Mouse (Mus musculus) forebrain, embryonic 12.5 days (tissue): ENCODE results near the gene Slc37a4. TPM values are rescaled to one million over a fixed set of nuclear protein-coding genes. Genes with fewer than 3 reads are reported as not detected.
"Not testable (repeated sequence)": the region's sequence is repeated elsewhere in the genome, so short reads cannot be mapped to it uniquely, and the experiment has no call there.

Experiments used
- ATAC-seq: fragments of 200-750 bp; cut with Nextera tagmentation; 2 replicates; pipeline ENCODE4 v1.8.0; 2017; ENCODE audit warnings: moderate TSS enrichment; ENCODE audit not compliant: low FRiP score
- H3K27ac ChIP-seq: fragments of 300-500 bp; sonication (generic); 2 replicates; pipeline ENCODE4 v1.5.1; 2016; ENCODE audit warnings: mild to moderate bottlenecking
- H3K27me3 ChIP-seq: fragments of 300-500 bp; sonication (generic); 2 replicates; pipeline ENCODE4 v1.6.1; 2016; ENCODE audit warnings: mild to moderate bottlenecking
- H3K36me3 ChIP-seq: fragments of 300-500 bp; sonication (generic); replicated peaks from 2 replicates; pipeline ENCODE4 v1.6.1; 2016; ENCODE audit warnings: mild to moderate bottlenecking
- H3K4me1 ChIP-seq: fragments of 300-500 bp; sonication (generic); 2 replicates; pipeline ENCODE4 v1.6.1; 2016
- H3K4me2 ChIP-seq: fragments of 300-500 bp; sonication (generic); 2 replicates; pipeline ENCODE4 v1.6.1; 2016; ENCODE audit warnings: mild to moderate bottlenecking, moderate library complexity
- H3K4me3 ChIP-seq: fragments of 300-500 bp; sonication (generic); replicated peaks from 2 replicates; pipeline ENCODE4 v1.5.1; 2016; ENCODE audit warnings: mild to moderate bottlenecking
- H3K9ac ChIP-seq: fragments of 300-500 bp; sonication (generic); 2 replicates; pipeline ENCODE4 v1.6.1; 2016; ENCODE audit warnings: mild to moderate bottlenecking
- H3K9me3 ChIP-seq: fragments of 300-500 bp; sonication (generic); 2 replicates; pipeline ENCODE4 v1.6.1; 2016
- WGBS: fragments of 180-500 bp; shearing (Covaris S2); methylation state at CpG from one replicate; pipeline ENCODE4 v1.1.7; 2016; 5-methylcytosine and 5-hydroxymethylcytosine counted together
- microRNA-seq: library from miRNA; unstranded; fragments of <30 nt; microRNA quantifications from one replicate; pipeline ENCODE4, GENCODE M21; 2017
- polyA plus RNA-seq: library from polyadenylated mRNA; unstranded; fragments of >200 nt; fragmentation: Nextera tagmentation; extraction: Ambion mirVana; gene quantifications from 2 replicates; pipeline ENCODE4 v1.2.1, GENCODE M21; 2016

Slc37a4 gene
- polyA plus RNA-seq, 1 experiment from 2014 or later, result 23.6 TPM

- Histone ChIP-seq H3K9ac (peak within 1 kb of the TSS; percentile 79), H3K4me2 (peak within 1 kb of the TSS; percentile 79), H3K4me1 (peaks cover 11% of the 10 kb centered on the region), H3K9me3 (no peaks in the 10 kb centered on the region; the same call in 1 of the 2 replicates), H3K27me3 (no peaks in the 10 kb centered on the region), H3K36me3 (peaks cover 11% of the 10 kb centered on the region), H3K4me3 (peak within 1 kb of the TSS; percentile 87), H3K27ac (peak within 1 kb of the TSS; percentile 51)
- WGBS, result 82% methylated on average over 14 of the region's 14 CpGs
- ATAC-seq, result no peak
Measured at GRCm38 (mm10) chr9:44418519-44419385, 22.1 kb downstream of the Slc37a4 start, which contains the start of gene Ccdc84. Ccdc84 (minus strand) TSS chr9:44418569.

GRCm38 (mm10) chr9:44419730-44420129 is 23.1 kb downstream of the Slc37a4 start:
- H3K4me2 ChIP-seq, ATAC-seq, H3K9me3 ChIP-seq, H3K27ac ChIP-seq, H3K4me3 ChIP-seq, H3K9ac ChIP-seq, H3K27me3 ChIP-seq, H3K36me3 ChIP-seq: not testable (repeated sequence)
- WGBS, result 92% methylated on average over 9 of the region's 9 CpGs
- peaks cover 11% of the 10 kb centered on the region for H3K4me1 ChIP-seq

- 0 out of 2 replicates have a peak, but pooled peaks cover 4% of the 10 kb centered on the region for H3K36me3 ChIP-seq
- ATAC-seq, result no peak
- no peak overlapping the region for H3K4me2 ChIP-seq
- 80% methylated on average over 5 of the region's 5 CpGs for WGBS
- no peak overlapping the region for H3K27ac ChIP-seq
- H3K9me3 ChIP-seq, result no peaks in the 10 kb centered on the region; the same call in 1 of the 2 replicates
- no peaks in the 10 kb centered on the region for H3K27me3 ChIP-seq
- peaks cover 11% of the 10 kb centered on the region for H3K4me1 ChIP-seq
- H3K9ac ChIP-seq, result no peak overlapping the region
- H3K4me3 ChIP-seq, result no peak overlapping the region
Measured at GRCm38 (mm10) chr9:44420280-44420898, 23.7 kb downstream of the Slc37a4 start.

- Histone ChIP-seq H3K4me3 (no peak overlapping the region), H3K27me3 (no peaks in the 10 kb centered on the region), H3K9ac (no peak overlapping the region), H3K9me3 (no peaks in the 10 kb centered on the region; the same call in 1 of the 2 replicates), H3K27ac (no peak overlapping the region), H3K4me1 (0 out of 2 replicates have a peak, but pooled peaks cover under 1% of the 10 kb centered on the region), H3K4me2 (no peak overlapping the region), H3K36me3 (no peaks in the 10 kb centered on the region)
- ATAC-seq, result no peak
- WGBS, result 94% methylated on average over 4 of the region's 4 CpGs
Measured at GRCm38 (mm10) chr9:44423576-44423975, 26.9 kb downstream of the Slc37a4 start.

GRCm38 (mm10) chr9:44432577-44433185 is 36.0 kb downstream of the Slc37a4 start:
- H3K27ac ChIP-seq, result no peak overlapping the region
- no peak overlapping the region for H3K9ac ChIP-seq
- H3K36me3 ChIP-seq, result no peaks in the 10 kb centered on the region
- H3K9me3 ChIP-seq, result no peaks in the 10 kb centered on the region
- WGBS, result 57% methylated on average over 5 of the region's 5 CpGs
- no peak overlapping the region for H3K4me3 ChIP-seq
- H3K4me2 ChIP-seq, result no peak overlapping the region
- no peaks in the 10 kb centered on the region for H3K27me3 ChIP-seq
- peaks cover 10% of the 10 kb centered on the region; the same call in 1 of the 2 replicates for H3K4me1 ChIP-seq
- no peak for ATAC-seq

GRCm38 (mm10) chr9:44435747-44436146 is 39.1 kb downstream of the Slc37a4 start:
- H3K9me3 ChIP-seq, result no peaks in the 10 kb centered on the region
- H3K27me3 ChIP-seq, result no peaks in the 10 kb centered on the region
- WGBS, result 86% methylated on average over 6 of the region's 6 CpGs
- H3K4me3 ChIP-seq, result no peak overlapping the region
- no peak for ATAC-seq
- H3K4me1 ChIP-seq, result peaks cover 10% of the 10 kb centered on the region; the same call in 1 of the 2 replicates
- no peak overlapping the region for H3K4me2 ChIP-seq
- H3K36me3 ChIP-seq, result no peaks in the 10 kb centered on the region
- no peak overlapping the region for H3K27ac ChIP-seq
- H3K9ac ChIP-seq, result no peak overlapping the region

- Histone ChIP-seq H3K4me3 (no peak within 1 kb of the TSS), H3K9me3 (no peaks in the 10 kb centered on the region), H3K36me3 (no peaks in the 10 kb centered on the region), H3K27me3 (no peaks in the 10 kb centered on the region), H3K4me1 (no peaks in the 10 kb centered on the region), H3K4me2 (no peak within 1 kb of the TSS), H3K27ac (no peak within 1 kb of the TSS), H3K9ac (no peak within 1 kb of the TSS)
- 81% methylated on average over 19 of the region's 19 CpGs for WGBS
- ATAC-seq, result no peak
Measured at GRCm38 (mm10) chr9:44440961-44441360, 44.3 kb downstream of the Slc37a4 start, which contains the start of gene Foxr1. Foxr1 (minus strand) TSS chr9:44441136.

- H3K27me3 ChIP-seq, H3K9me3 ChIP-seq, H3K9ac ChIP-seq, H3K4me2 ChIP-seq, H3K36me3 ChIP-seq, H3K4me1 ChIP-seq, H3K27ac ChIP-seq, H3K4me3 ChIP-seq, ATAC-seq: not testable (repeated sequence)
- WGBS, result 79% methylated on average over 7 of the region's 7 CpGs
Measured at GRCm38 (mm10) chr9:44444402-44445025, 47.9 kb downstream of the Slc37a4 start.

GRCm38 (mm10) chr9:44450387-44450786 is 53.7 kb downstream of the Slc37a4 start:
- no peak overlapping the region for H3K27ac ChIP-seq
- peaks cover 27% of the 10 kb centered on the region; the same call in 1 of the 2 replicates for H3K27me3 ChIP-seq
- no peaks in the 10 kb centered on the region for H3K9me3 ChIP-seq
- no peak overlapping the region for H3K4me3 ChIP-seq
- no peak for ATAC-seq
- H3K36me3 ChIP-seq, result no peaks in the 10 kb centered on the region
- no peak overlapping the region for H3K4me2 ChIP-seq
- H3K9ac ChIP-seq, result no peak overlapping the region
- peaks cover 10% of the 10 kb centered on the region for H3K4me1 ChIP-seq

Small RNAs within 50 kb of the gene (microRNA-seq; reads per million reads assigned to microRNA genes)
- gene Mir7085, result not detected

Other genes starting within 250 kb of the Slc37a4 start
- gene Cbl, start 162.8 kb upstream of the Slc37a4 start, polyA plus RNA-seq, result 28.7 and 34.3 TPM in 2 replicates
- not detected in 2 replicates for gene Ccdc153, start 156.2 kb upstream of the Slc37a4 start, polyA plus RNA-seq
- gene Pdzd3, start 145.4 kb upstream of the Slc37a4 start, polyA plus RNA-seq, result 0.23 and 0.31 TPM in 2 replicates
- 4.6 and 5.2 TPM in 2 replicates for gene Nlrx1, start 128.3 kb upstream of the Slc37a4 start, polyA plus RNA-seq
- gene Abcg4, start 108.2 kb upstream of the Slc37a4 start, polyA plus RNA-seq, result 10.1 and 12.4 TPM in 2 replicates
- 34.6 and 35.5 TPM in 2 replicates for gene Hinfp, start 91.2 kb upstream of the Slc37a4 start, polyA plus RNA-seq
- gene C2cd2l, start 76.6 kb upstream of the Slc37a4 start, polyA plus RNA-seq, result 16.5 and 16.9 TPM in 2 replicates
- 38.9 and 39.3 TPM in 2 replicates for gene Dpagt1, start 70.8 kb upstream of the Slc37a4 start, polyA plus RNA-seq
- 477 and 482 TPM in 2 replicates for gene H2afx, start 62.2 kb upstream of the Slc37a4 start, polyA plus RNA-seq
- gene Hmbs, start 52.6 kb upstream of the Slc37a4 start, polyA plus RNA-seq, result 107 and 115 TPM in 2 replicates
- 31.5 and 34.8 TPM in 2 replicates for gene Vps11, start 35.2 kb upstream of the Slc37a4 start, polyA plus RNA-seq
- 26.7 and 35.8 TPM in 2 replicates for gene Hyou1, start 17.4 kb upstream of the Slc37a4 start, polyA plus RNA-seq
- gene Rps25, start 10.3 kb downstream of the Slc37a4 start, polyA plus RNA-seq, result 1,477 and 1,540 TPM in 2 replicates
- 242 and 243 TPM in 2 replicates for gene Trappc4, start 10.7 kb downstream of the Slc37a4 start, polyA plus RNA-seq
- 30.3 and 32.2 TPM in 2 replicates for gene Ccdc84, start 21.7 kb downstream of the Slc37a4 start, polyA plus RNA-seq
- not detected in 2 replicates for gene Foxr1, start 44.3 kb downstream of the Slc37a4 start, polyA plus RNA-seq
- 0.29 TPM in 1 of 2 replicates, not detected in the other for gene Upk2, start 58.1 kb downstream of the Slc37a4 start, polyA plus RNA-seq
- 10.6 and 10.7 TPM in 2 replicates for gene Bcl9l, start 86.0 kb downstream of the Slc37a4 start, polyA plus RNA-seq
- gene Cxcr5, start 165.0 kb downstream of the Slc37a4 start, polyA plus RNA-seq, result 0.27 TPM in 1 of 2 replicates, not detected in the other
- gene Ddx6, start 208.0 kb downstream of the Slc37a4 start, polyA plus RNA-seq, result 22.8 and 24.4 TPM in 2 replicates